Mouse (Mus musculus): ENCODE data around the gene Clmp. TPM values are rescaled to one million over a fixed set of nuclear protein-coding genes. Genes with fewer than 3 reads are reported as not detected.
A peak's percentile ranks its signal among the peaks of the same experiment; 100 is the strongest.

The Clmp gene
- polyA plus RNA-seq, 1 experiment from 2014 or later = 23.0 TPM

GRCm38 (mm10) chr9:40794251-40794650, 108.5 kb downstream of the Clmp start:
- H3K4me2 ChIP-seq (replicated peaks; ENCODE audit: low read depth) = no peak overlapping the region
- H3K4me1 ChIP-seq (replicated peaks; ENCODE audit: control insufficient read depth, insufficient read depth, low read length) = peaks cover 8% of the 10 kb centered on the region; the same call in 1 of the 2 replicates
- H3K4me3 ChIP-seq (ENCODE audit: low read depth, low read length) = no peak overlapping the region
- no peaks in the 10 kb centered on the region for H3K36me3 ChIP-seq (ENCODE audit: control insufficient read depth, insufficient read depth)
- no peaks in the 10 kb centered on the region for H3K27me3 ChIP-seq (replicated peaks; ENCODE audit: control insufficient read depth, insufficient read depth, low read length)
- no peak for ATAC-seq
- no peak overlapping the region for H3K27ac ChIP-seq (ENCODE audit: low read depth, low read length)
- no peaks in the 10 kb centered on the region for H3K9me3 ChIP-seq (ENCODE audit: control insufficient read depth)
- no peak for TF ChIP-seq CTCF (IDR thresholded peaks at IDR 0.05; ENCODE audit: low read depth)
- no peak overlapping the region for H3K9ac ChIP-seq (ENCODE audit: low read depth, low read length)
- WGBS = 53% methylated on average over 5 of the region's 5 CpGs

GRCm38 (mm10) chr9:40794926-40795325, 109.2 kb downstream of the Clmp start:
- WGBS = 70% methylated on average over 5 of the region's 5 CpGs

GRCm38 (mm10) chr9:40795562-40795961, 109.8 kb downstream of the Clmp start:
- no peak for TF ChIP-seq CTCF (IDR thresholded peaks at IDR 0.05; ENCODE audit: low read depth)
- Histone ChIP-seq H3K4me3 (ENCODE audit: low read depth, low read length) (no peak overlapping the region), H3K4me2 (replicated peaks; ENCODE audit: low read depth) (no peak overlapping the region), H3K27ac (ENCODE audit: low read depth, low read length) (no peak overlapping the region), H3K9me3 (ENCODE audit: control insufficient read depth) (no peaks in the 10 kb centered on the region), H3K9ac (ENCODE audit: low read depth, low read length) (no peak overlapping the region), H3K36me3 (ENCODE audit: control insufficient read depth, insufficient read depth) (no peaks in the 10 kb centered on the region), H3K27me3 (replicated peaks; ENCODE audit: control insufficient read depth, insufficient read depth, low read length) (no peaks in the 10 kb centered on the region), H3K4me1 (replicated peaks; ENCODE audit: control insufficient read depth, insufficient read depth, low read length) (peaks cover 8% of the 10 kb centered on the region; the same call in 1 of the 2 replicates)
- no peak for ATAC-seq
- 79% methylated on average over 2 of the region's 2 CpGs for whole genome bisulfite sequencing

More at GRCm38 (mm10) chr9:40794926-40795325, 109.2 kb downstream of the Clmp start:
- H3K9me3 ChIP-seq (ENCODE audit: control insufficient read depth) = no peaks in the 10 kb centered on the region
- no peak overlapping the region for H3K9ac ChIP-seq (ENCODE audit: low read depth, low read length)
- no peak overlapping the region for H3K4me3 ChIP-seq (ENCODE audit: low read depth, low read length)
- H3K27ac ChIP-seq (ENCODE audit: low read depth, low read length) = no peak overlapping the region
- peaks cover 8% of the 10 kb centered on the region; the same call in 1 of the 2 replicates for H3K4me1 ChIP-seq (replicated peaks; ENCODE audit: control insufficient read depth, insufficient read depth, low read length)
- no peaks in the 10 kb centered on the region for H3K27me3 ChIP-seq (replicated peaks; ENCODE audit: control insufficient read depth, insufficient read depth, low read length)
- ATAC-seq = no peak
- no peak for TF ChIP-seq CTCF (IDR thresholded peaks at IDR 0.05; ENCODE audit: low read depth)
- H3K36me3 ChIP-seq (ENCODE audit: control insufficient read depth, insufficient read depth) = no peaks in the 10 kb centered on the region
- no peak overlapping the region for H3K4me2 ChIP-seq (replicated peaks; ENCODE audit: low read depth)

- WGBS = 54% methylated on average over 4 of the region's 4 CpGs
Measured at GRCm38 (mm10) chr9:40796054-40796453, 110.3 kb downstream of the Clmp start.

GRCm38 (mm10) chr9:40798247-40798960, 112.6 kb downstream of the Clmp start:
- H3K27ac ChIP-seq (ENCODE audit: low read depth, low read length) = peak overlapping the region; percentile 99
- ATAC-seq = no peak
- peaks cover 4% of the 10 kb centered on the region for H3K36me3 ChIP-seq (ENCODE audit: control insufficient read depth, insufficient read depth)
- no peaks in the 10 kb centered on the region for H3K9me3 ChIP-seq (ENCODE audit: control insufficient read depth)
- H3K27me3 ChIP-seq (replicated peaks; ENCODE audit: control insufficient read depth, insufficient read depth, low read length) = no peaks in the 10 kb centered on the region
- no peak overlapping the region for H3K4me3 ChIP-seq (ENCODE audit: low read depth, low read length)
- no peak for TF ChIP-seq CTCF (IDR thresholded peaks at IDR 0.05; ENCODE audit: low read depth)
- 0 out of 2 replicates have a peak overlapping the region, but pooled peaks have one; percentile 75 for H3K4me2 ChIP-seq (replicated peaks; ENCODE audit: low read depth)
- peaks cover 8% of the 10 kb centered on the region; the same call in 1 of the 2 replicates for H3K4me1 ChIP-seq (replicated peaks; ENCODE audit: control insufficient read depth, insufficient read depth, low read length)
- WGBS = 49% methylated on average over 9 of the region's 9 CpGs
- H3K9ac ChIP-seq (ENCODE audit: low read depth, low read length) = no peak overlapping the region

More at GRCm38 (mm10) chr9:40796054-40796453, 110.3 kb downstream of the Clmp start:
- no peak overlapping the region for H3K9ac ChIP-seq (ENCODE audit: low read depth, low read length)
- peaks cover 8% of the 10 kb centered on the region; the same call in 1 of the 2 replicates for H3K4me1 ChIP-seq (replicated peaks; ENCODE audit: control insufficient read depth, insufficient read depth, low read length)
- H3K27me3 ChIP-seq (replicated peaks; ENCODE audit: control insufficient read depth, insufficient read depth, low read length) = no peaks in the 10 kb centered on the region
- no peaks in the 10 kb centered on the region for H3K36me3 ChIP-seq (ENCODE audit: control insufficient read depth, insufficient read depth)
- no peak overlapping the region for H3K4me2 ChIP-seq (replicated peaks; ENCODE audit: low read depth)
- no peak overlapping the region for H3K4me3 ChIP-seq (ENCODE audit: low read depth, low read length)
- no peak overlapping the region for H3K27ac ChIP-seq (ENCODE audit: low read depth, low read length)
- H3K9me3 ChIP-seq (ENCODE audit: control insufficient read depth) = no peaks in the 10 kb centered on the region
- ATAC-seq = no peak
- no peak for TF ChIP-seq CTCF (IDR thresholded peaks at IDR 0.05; ENCODE audit: low read depth)

GRCm38 (mm10) chr9:40799112-40799511, 113.3 kb downstream of the Clmp start:
- Histone ChIP-seq H3K4me3 (ENCODE audit: low read depth, low read length) (0 out of 2 replicates have a peak overlapping the region, but pooled peaks have one; percentile 72), H3K4me1 (replicated peaks; ENCODE audit: control insufficient read depth, insufficient read depth, low read length) (peaks cover 8% of the 10 kb centered on the region; the same call in 1 of the 2 replicates), H3K9me3 (ENCODE audit: control insufficient read depth) (no peaks in the 10 kb centered on the region), H3K36me3 (ENCODE audit: control insufficient read depth, insufficient read depth) (peaks cover 11% of the 10 kb centered on the region), H3K9ac (ENCODE audit: low read depth, low read length) (no peak overlapping the region), H3K27me3 (replicated peaks; ENCODE audit: control insufficient read depth, insufficient read depth, low read length) (no peaks in the 10 kb centered on the region), H3K4me2 (replicated peaks; ENCODE audit: low read depth) (peak overlapping the region; percentile 75; the same call in 1 of the 2 replicates), H3K27ac (ENCODE audit: low read depth, low read length) (peak overlapping the region; percentile 99)
- no peak for ATAC-seq
- WGBS = 20% methylated on average over 3 of the region's 3 CpGs
- no peak for TF ChIP-seq CTCF (IDR thresholded peaks at IDR 0.05; ENCODE audit: low read depth)
